Mouse (Mus musculus) C2C12 (cell line): ENCODE measurements at regions not wholly inside any gene's neighbourhood (a gene's known extent, or its start where the extent isn't known, plus 50 kb on each side); places are given as distances from the start of the nearest gene placed in this dataset.

Source experiments
- H3K27me3 ChIP-seq: one replicate; pipeline ENCODE4 v1.6.1; 2011; ENCODE audit not compliant: control insufficient read depth, insufficient read depth, insufficient read length
- H3K36me3 ChIP-seq: one replicate; pipeline ENCODE4 v1.6.1; 2011; ENCODE audit not compliant: control insufficient read depth, insufficient read depth
- H3K4me3 ChIP-seq: one replicate; pipeline ENCODE4 v1.5.1; 2011; ENCODE audit warnings: mild to moderate bottlenecking, control low read depth; ENCODE audit not compliant: poor library complexity, insufficient read depth, severe bottlenecking
- H3K79me2 ChIP-seq: one replicate; pipeline ENCODE4 v1.6.1; 2011; ENCODE audit not compliant: control insufficient read depth, insufficient read depth
- H3K79me3 ChIP-seq: one replicate; pipeline ENCODE4 v1.6.1; 2011; ENCODE audit warnings: low read depth, control low read depth
- H3ac ChIP-seq: one replicate; pipeline ENCODE3; 2011; ENCODE audit warnings: low read depth; ENCODE audit not compliant: control insufficient read depth, insufficient read length
- CEBPB ChIP-seq: IDR thresholded peaks from one replicate; pipeline ENCODE4 v1.6.1; 2011; ENCODE audit warnings: low read depth, mild to moderate bottlenecking, control low read depth, moderate library complexity
- CTCF ChIP-seq: IDR thresholded peaks from one replicate; pipeline ENCODE4 v1.5.1; 2011; ENCODE audit not compliant: control insufficient read depth, insufficient read depth, insufficient read length
- FOSL1 ChIP-seq: IDR thresholded peaks from one replicate; pipeline ENCODE4 v1.8.0; 2011; ENCODE audit warnings: mild to moderate bottlenecking, low read length; ENCODE audit not compliant: poor library complexity, insufficient read depth, severe bottlenecking
- MAX ChIP-seq: IDR thresholded peaks from one replicate; pipeline ENCODE4 v1.6.1; 2011; ENCODE audit warnings: mild to moderate bottlenecking, control low read depth
- MYOD1 ChIP-seq: IDR thresholded peaks from one replicate; pipeline ENCODE4 v1.6.1; 2011; ENCODE audit warnings: low read depth; ENCODE audit not compliant: control insufficient read depth, insufficient read length
- MYOG ChIP-seq: IDR thresholded peaks from one replicate; pipeline ENCODE4 v1.6.1; 2011; ENCODE audit not compliant: control insufficient read depth, insufficient read length; ENCODE audit errors: extremely low read depth
- USF1 ChIP-seq: IDR thresholded peaks from one replicate; pipeline ENCODE4 v1.6.1; 2011; ENCODE audit warnings: low read depth, mild to moderate bottlenecking, control low read depth, moderate library complexity

DNA sequence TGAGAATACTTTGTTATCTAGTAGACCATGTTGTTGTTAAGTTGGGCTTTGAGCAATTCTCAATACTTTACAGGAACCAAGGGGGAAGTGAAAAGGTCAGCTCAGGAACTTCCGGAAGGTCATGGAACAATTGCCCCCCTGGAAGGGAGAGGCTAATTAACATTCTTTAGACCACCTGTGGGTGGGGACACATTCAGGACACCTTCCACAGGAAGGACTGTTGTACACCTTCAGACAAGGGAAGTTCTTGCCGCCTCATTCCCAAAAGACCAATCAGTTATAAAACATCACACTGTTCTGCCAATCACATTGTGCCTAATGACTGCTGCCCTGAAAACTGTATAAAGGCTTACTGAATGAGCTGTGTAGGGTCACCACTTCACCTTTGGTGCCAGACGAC is 701.2 kb downstream of the Trib2 start:
- Histone ChIP-seq H3K79me2 (no peaks in the 10 kb centered on the region), H3K36me3 (no peaks in the 10 kb centered on the region), H3ac (no peak overlapping the region), H3K4me3 (no peak overlapping the region), H3K79me3 (no peaks in the 10 kb centered on the region), H3K27me3 (no peaks in the 10 kb centered on the region)
- TF ChIP-seq CEBPB (no peak), FOSL1 (no peak), MAX (no peak), MYOD1 (no peak), MYOG (no peak), USF1 (no peak), CTCF (no peak)

DNA sequence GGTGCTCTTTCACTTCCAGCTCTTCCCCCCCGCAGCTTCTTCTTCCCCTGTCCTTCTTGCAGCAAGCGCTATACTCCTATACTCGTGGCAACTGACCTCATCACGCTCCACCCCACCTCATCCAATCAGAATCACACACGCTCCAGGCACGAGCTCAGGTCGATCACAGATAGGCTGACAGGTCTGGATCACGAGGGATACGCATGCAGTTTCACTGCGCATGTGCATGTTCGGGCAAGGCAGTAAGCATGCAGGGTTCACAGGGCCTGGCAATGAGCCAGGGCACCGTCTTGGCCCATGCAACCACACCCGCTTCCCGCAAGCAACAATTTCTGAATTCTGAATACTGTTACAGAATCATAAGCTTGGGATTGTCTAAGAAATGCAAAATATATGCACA is 701.9 kb downstream of the Trib2 start:
- Histone ChIP-seq H3K79me3 (no peaks in the 10 kb centered on the region), H3K27me3 (no peaks in the 10 kb centered on the region), H3ac (no peak overlapping the region), H3K79me2 (no peaks in the 10 kb centered on the region), H3K36me3 (no peaks in the 10 kb centered on the region), H3K4me3 (no peak overlapping the region)
- TF ChIP-seq MAX, result no peak

DNA sequence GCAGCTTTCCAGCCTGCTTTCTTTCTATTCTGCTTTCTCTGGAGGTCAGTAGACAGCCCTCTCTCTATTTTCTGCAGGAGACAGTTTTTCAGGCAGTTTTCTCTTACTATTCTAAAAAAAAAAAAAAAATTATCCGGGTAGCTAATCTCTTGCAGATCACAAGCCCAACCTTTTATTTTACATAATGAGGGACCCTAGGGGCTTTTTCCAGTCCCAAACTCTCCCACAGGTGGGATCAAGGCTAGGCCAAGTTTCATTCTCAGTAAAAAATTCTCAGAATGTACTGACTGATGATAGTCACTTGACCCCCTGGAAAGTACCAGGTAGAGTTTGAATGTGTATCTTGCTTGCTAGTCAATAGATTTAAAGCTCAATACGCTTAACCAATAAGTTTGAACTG is 705.7 kb downstream of the Trib2 start:
- H3K27me3 ChIP-seq, result no peaks in the 10 kb centered on the region
- no peaks in the 10 kb centered on the region for H3K36me3 ChIP-seq
- no peaks in the 10 kb centered on the region for H3K79me2 ChIP-seq
- no peak overlapping the region for H3K4me3 ChIP-seq
- TF ChIP-seq CEBPB (no peak), MAX (no peak), FOSL1 (no peak), MYOD1 (no peak), USF1 (no peak), MYOG (no peak), CTCF (no peak)
- no peaks in the 10 kb centered on the region for H3K79me3 ChIP-seq
- H3ac ChIP-seq, result no peak overlapping the region

DNA sequence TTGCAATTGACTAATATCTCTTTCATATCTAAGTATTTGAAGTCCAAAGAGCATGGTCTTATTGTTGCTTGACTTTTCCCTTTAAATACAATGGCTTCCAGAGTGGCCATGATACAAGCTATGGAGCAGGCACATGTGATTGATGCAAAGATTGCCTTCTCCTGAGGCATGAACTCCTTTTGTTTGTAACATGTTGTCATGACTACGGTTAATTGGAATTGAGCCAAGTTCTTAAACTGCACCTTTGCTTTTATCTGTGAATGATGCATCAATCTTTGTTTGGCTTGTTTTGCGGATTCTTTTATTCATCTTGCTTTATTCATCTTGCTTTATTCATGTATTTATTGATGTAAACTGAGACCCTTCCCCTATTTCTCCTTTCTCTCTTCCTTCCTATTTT is 711.8 kb downstream of the Trib2 start:
- no peak for TF ChIP-seq CTCF
- TF ChIP-seq MYOG, result no peak
- TF ChIP-seq FOSL1, result no peak
- no peak for TF ChIP-seq USF1
- TF ChIP-seq MAX, result no peak
- no peak for TF ChIP-seq MYOD1
- no peak for TF ChIP-seq CEBPB
- Histone ChIP-seq H3K79me2 (no peaks in the 10 kb centered on the region), H3K79me3 (no peaks in the 10 kb centered on the region), H3K27me3 (no peaks in the 10 kb centered on the region), H3K36me3 (no peaks in the 10 kb centered on the region), H3ac (no peak overlapping the region), H3K4me3 (no peak overlapping the region)

DNA sequence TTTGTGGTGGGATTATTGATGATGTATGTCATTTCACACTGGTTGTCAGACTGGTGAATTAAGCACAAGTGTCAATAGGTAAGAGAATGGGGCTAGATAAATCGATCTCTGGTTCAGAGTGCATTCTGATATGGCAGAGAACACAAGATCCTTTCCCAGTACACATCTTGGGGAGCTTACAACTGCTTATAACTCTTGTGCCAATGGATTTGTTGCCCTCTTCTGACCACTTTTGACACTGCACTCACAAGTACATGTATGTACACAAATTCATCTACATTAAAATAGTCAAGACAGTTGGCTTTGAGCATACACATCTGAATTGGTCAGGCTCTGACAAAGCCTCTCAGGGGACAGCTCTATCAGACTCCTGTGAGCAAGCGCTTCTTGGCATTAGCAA is 738.1 kb downstream of the Trib2 start:
- Histone ChIP-seq H3K79me3 (no peaks in the 10 kb centered on the region), H3ac (no peak overlapping the region), H3K79me2 (no peaks in the 10 kb centered on the region), H3K4me3 (no peak overlapping the region), H3K27me3 (no peaks in the 10 kb centered on the region), H3K36me3 (no peaks in the 10 kb centered on the region)
- TF ChIP-seq MAX, result no peak
- no peak for TF ChIP-seq FOSL1
- no peak for TF ChIP-seq CEBPB
- TF ChIP-seq CTCF, result no peak
- TF ChIP-seq MYOD1, result no peak
- no peak for TF ChIP-seq MYOG
- TF ChIP-seq USF1, result no peak

DNA sequence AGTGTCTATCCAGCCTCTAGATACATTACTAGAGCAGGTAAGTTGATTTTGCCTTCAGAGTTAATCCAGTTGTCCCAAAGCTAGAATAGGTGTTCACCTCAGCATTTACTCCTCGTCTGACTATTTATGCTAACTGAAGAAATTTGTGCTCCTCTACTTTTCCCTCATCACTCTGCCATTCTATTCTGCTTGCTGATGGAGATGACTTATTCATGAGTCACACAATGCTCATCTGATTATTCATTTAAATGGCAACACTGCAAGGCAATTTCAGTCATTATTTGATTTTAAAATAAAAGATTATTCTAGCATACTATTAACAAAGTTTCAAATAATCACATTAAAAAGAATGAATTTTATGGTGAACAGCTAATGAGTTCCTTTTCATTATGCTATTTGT is 752.4 kb downstream of the Trib2 start:
- Histone ChIP-seq H3K79me3 (no peaks in the 10 kb centered on the region), H3K36me3 (no peaks in the 10 kb centered on the region), H3K27me3 (no peaks in the 10 kb centered on the region), H3K4me3 (no peak overlapping the region), H3ac (no peak overlapping the region), H3K79me2 (no peaks in the 10 kb centered on the region)
- TF ChIP-seq MYOG (no peak), CEBPB (no peak), MYOD1 (no peak), CTCF (no peak), USF1 (no peak), FOSL1 (no peak), MAX (no peak)
